Mouse (Mus musculus) liver, embryonic 15.5 days (tissue): ENCODE results near the gene Gm20388. TPM values are rescaled to one million over a fixed set of nuclear protein-coding genes. Genes with fewer than 3 reads are reported as not detected.
A peak's percentile ranks its signal among the peaks of the same experiment; 100 is the strongest.

Experiments used
- ATAC-seq: fragments of 200-750 bp; cut with Nextera tagmentation; 2 replicates; pipeline ENCODE4 v1.8.0; 2017; ENCODE audit warnings: moderate number of reproducible peaks, mild to moderate bottlenecking, moderate library complexity; ENCODE audit not compliant: insufficient read depth
- H3K27ac ChIP-seq: fragments of 300-500 bp; sonication (generic); replicated peaks from 2 replicates; pipeline ENCODE4 v1.5.1; 2015; ENCODE audit warnings: mild to moderate bottlenecking, inconsistent platforms
- H3K27me3 ChIP-seq: fragments of 300-500 bp; sonication (generic); 2 replicates; pipeline ENCODE4 v1.6.1; 2015; ENCODE audit warnings: mild to moderate bottlenecking, inconsistent platforms
- H3K36me3 ChIP-seq: fragments of 300-500 bp; sonication (generic); replicated peaks from 2 replicates; pipeline ENCODE4 v1.6.1; 2015; ENCODE audit warnings: moderate library complexity, mild to moderate bottlenecking, inconsistent platforms
- H3K4me1 ChIP-seq: fragments of 300-500 bp; sonication (generic); replicated peaks from 2 replicates; pipeline ENCODE4 v1.6.1; 2015; ENCODE audit warnings: inconsistent platforms
- H3K4me2 ChIP-seq: fragments of 300-500 bp; sonication (generic); 2 replicates; pipeline ENCODE4 v1.6.1; 2015; ENCODE audit warnings: moderate library complexity, mild to moderate bottlenecking, inconsistent platforms
- H3K4me3 ChIP-seq: fragments of 300-500 bp; sonication (generic); replicated peaks from 2 replicates; pipeline ENCODE4 v1.5.1; 2015; ENCODE audit warnings: mild to moderate bottlenecking, inconsistent platforms
- H3K9ac ChIP-seq: fragments of 300-500 bp; sonication (generic); 2 replicates; pipeline ENCODE4 v1.6.1; 2015; ENCODE audit warnings: moderate library complexity, mild to moderate bottlenecking, inconsistent platforms
- H3K9me3 ChIP-seq: fragments of 300-500 bp; sonication (generic); replicated peaks from 2 replicates; pipeline ENCODE4 v1.6.1; 2016; ENCODE audit warnings: inconsistent platforms
- WGBS: fragments of 180-500 bp; shearing (Covaris S2); methylation state at CpG from one replicate; pipeline ENCODE4 v1.1.7; 2015; ENCODE audit warnings: mixed read lengths; ENCODE audit not compliant: insufficient replicate concordance; 5-methylcytosine and 5-hydroxymethylcytosine counted together
- polyA plus RNA-seq: library from polyadenylated mRNA; unstranded; fragments of >200 nt; fragmentation: Nextera tagmentation; extraction: Ambion mirVana; gene quantifications from 2 replicates; pipeline ENCODE4 v1.2.1, GENCODE M21; 2015

Gene Gm20388
- polyA plus RNA-seq, 1 experiment from 2014 or later: not detected

- no peak for ATAC-seq
- peaks cover 34% of the 10 kb centered on the region for H3K4me1 ChIP-seq
- WGBS: 43% methylated on average over 3 of the region's 3 CpGs
- H3K27ac ChIP-seq: peak overlapping the region; percentile 81; the same call in 1 of the 2 replicates
- no peak overlapping the region for H3K9ac ChIP-seq
- H3K4me3 ChIP-seq: no peak overlapping the region
- peaks cover 33% of the 10 kb centered on the region for H3K36me3 ChIP-seq
- 0 out of 2 replicates have a peak, but pooled peaks cover 4% of the 10 kb centered on the region for H3K9me3 ChIP-seq
- peak overlapping the region; percentile 75 for H3K4me2 ChIP-seq
- H3K27me3 ChIP-seq: peaks cover 14% of the 10 kb centered on the region; the same call in 1 of the 2 replicates
Observed at GRCm38 (mm10) chr8:122430646-122431045, 2520.0 kb downstream of the Gm20388 start.

DNA sequence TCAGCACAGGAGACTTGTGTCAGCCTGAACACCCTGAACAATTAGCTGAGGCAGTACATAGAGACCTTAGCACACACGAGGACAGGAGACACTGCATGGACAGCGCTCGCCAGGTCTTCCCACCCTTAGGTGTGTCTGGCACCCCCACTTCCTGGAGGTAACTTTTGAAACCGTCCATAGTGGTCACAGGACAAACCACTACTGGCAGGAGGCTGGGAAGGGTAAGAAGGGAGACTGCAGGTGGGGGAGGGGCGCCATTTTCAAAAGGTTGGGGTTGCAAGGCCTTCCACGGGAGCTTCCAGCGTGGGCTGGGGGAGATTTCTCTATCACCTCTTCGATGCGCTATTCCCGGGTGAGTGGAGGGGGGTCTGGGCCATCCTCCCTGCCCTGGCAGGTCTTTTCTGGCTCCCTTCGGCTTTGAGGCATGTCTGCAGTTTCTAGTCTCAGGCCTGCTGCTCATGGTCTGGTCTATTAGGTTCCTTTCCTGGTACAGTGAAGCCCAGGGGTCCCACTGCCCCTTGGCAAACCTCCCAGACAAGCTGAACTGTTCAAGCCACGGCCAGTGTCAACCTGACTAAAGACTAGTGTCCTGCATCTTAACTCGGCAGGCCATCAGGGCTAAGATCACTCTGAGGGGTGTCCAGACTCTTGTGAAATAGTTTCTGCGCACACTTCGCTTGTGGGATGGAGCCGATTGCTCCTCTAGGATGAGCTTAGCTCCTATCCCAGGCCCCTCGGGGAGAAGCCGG lies 2521.2 kb downstream of the Gm20388 start:
- no peak; the same call in 1 of the 2 replicates for ATAC-seq
- H3K9ac ChIP-seq: peak overlapping the region; percentile 52
- H3K9me3 ChIP-seq: 0 out of 2 replicates have a peak, but pooled peaks cover 4% of the 10 kb centered on the region
- H3K4me1 ChIP-seq: peaks cover 40% of the 10 kb centered on the region
- WGBS: 16% methylated on average over 18 of the region's 18 CpGs
- H3K36me3 ChIP-seq: peaks cover 34% of the 10 kb centered on the region
- peak overlapping the region; percentile 81 for H3K27ac ChIP-seq
- H3K27me3 ChIP-seq: peaks cover 14% of the 10 kb centered on the region; the same call in 1 of the 2 replicates
- peak overlapping the region; percentile 75 for H3K4me2 ChIP-seq
- H3K4me3 ChIP-seq: peak overlapping the region; percentile 61

DNA sequence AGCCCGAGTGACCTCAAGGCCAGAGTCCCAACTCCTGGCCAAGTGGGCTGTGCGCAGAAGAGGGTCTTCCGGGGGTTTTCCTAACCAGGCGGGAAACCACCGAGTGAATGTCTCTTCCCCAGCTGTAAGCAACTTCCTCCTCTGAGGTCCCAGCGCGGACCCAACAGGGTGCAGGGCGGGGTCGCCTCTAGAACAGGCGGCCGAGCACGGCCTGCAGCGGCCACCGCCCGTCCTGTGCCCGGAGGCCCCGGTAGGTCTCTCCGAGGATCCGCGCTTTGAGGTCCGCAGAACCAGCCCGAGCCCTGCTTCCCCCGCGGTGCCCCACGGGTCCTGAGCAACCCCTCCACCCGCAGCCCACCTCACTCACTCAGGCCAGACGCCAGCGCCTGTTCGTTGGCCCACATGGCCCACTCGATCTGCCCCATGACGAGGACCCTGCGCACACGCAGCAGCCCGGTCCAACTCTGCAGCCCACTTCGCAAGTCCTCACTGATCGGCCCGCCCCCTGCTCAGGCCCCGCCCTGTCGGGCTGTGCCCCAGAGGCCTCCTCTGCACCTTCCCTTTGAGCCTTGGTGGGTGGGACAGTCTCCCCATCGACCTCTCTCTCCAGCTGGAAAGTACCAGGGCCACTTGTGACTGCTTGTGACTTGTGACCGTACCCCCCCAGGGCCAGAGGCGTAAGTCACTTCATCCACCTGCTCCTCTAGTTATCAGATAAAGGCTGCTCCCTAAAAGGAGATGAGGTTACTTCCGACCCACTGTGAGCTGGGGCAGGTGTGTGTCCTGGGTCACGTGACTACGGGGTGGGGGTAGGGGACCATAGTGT lies 2522.0 kb downstream of the Gm20388 start, which contains the start of gene Cyba:
Gene Cyba (minus strand): TSS at position 488 of the 826 bp plus-strand sequence.
- 2% methylated on average over 45 of the region's 45 CpGs for WGBS

DNA sequence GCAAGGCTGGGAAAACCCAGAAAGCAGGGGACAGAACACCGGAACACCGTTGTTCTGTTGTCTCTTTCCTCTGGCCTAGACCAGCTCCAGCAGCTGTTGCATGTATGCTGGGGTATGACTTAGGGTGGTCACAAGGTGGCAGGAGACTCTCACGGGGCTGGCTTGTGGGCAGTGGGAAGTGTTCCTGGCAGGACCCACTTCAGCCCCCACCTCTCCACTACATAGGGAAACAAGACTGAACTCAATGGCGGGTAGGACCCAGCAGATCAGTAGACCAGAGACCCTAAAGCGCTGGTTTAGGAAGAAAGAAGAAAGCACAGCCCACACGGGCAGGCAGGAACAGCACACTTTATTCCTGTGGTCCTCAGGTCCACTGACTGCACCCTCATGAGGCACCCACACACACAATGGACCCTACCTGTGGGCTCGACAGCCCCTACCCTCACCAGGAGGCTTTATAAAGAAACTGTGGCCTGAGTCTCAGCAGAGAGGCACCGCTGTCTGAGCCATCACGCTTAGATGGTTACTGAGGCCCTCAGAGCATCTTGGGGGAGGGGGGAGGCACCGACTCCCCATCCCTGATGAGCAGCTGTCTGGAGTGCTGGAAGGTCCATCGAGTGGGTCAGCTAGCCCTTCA lies 2522.7 kb downstream of the Gm20388 start:
- peak overlapping the region; percentile 75 for H3K4me2 ChIP-seq
- peaks cover 14% of the 10 kb centered on the region; the same call in 1 of the 2 replicates for H3K27me3 ChIP-seq
- H3K4me3 ChIP-seq: peak overlapping the region; percentile 61
- peaks cover 49% of the 10 kb centered on the region for H3K4me1 ChIP-seq
- H3K9me3 ChIP-seq: 0 out of 2 replicates have a peak, but pooled peaks cover 4% of the 10 kb centered on the region
- ATAC-seq: no peak
- 0 out of 2 replicates have a peak overlapping the region, but pooled peaks have one; percentile 13 for H3K9ac ChIP-seq
- 53% methylated on average over 11 of the region's 11 CpGs for WGBS
- no peak overlapping the region for H3K27ac ChIP-seq
- peaks cover 43% of the 10 kb centered on the region for H3K36me3 ChIP-seq

More for the DNA sequence above, 2522.0 kb downstream of the Gm20388 start, which contains the start of gene Cyba:
- Histone ChIP-seq H3K27ac (peak within 1 kb of the TSS; percentile 81), H3K36me3 (peaks cover 37% of the 10 kb centered on the region), H3K9me3 (0 out of 2 replicates have a peak, but pooled peaks cover 4% of the 10 kb centered on the region), H3K9ac (peak within 1 kb of the TSS; percentile 52), H3K27me3 (peaks cover 14% of the 10 kb centered on the region; the same call in 1 of the 2 replicates), H3K4me3 (peak within 1 kb of the TSS; percentile 61), H3K4me1 (peaks cover 44% of the 10 kb centered on the region), H3K4me2 (peak within 1 kb of the TSS; percentile 75)
- peak; percentile 67 for ATAC-seq

DNA sequence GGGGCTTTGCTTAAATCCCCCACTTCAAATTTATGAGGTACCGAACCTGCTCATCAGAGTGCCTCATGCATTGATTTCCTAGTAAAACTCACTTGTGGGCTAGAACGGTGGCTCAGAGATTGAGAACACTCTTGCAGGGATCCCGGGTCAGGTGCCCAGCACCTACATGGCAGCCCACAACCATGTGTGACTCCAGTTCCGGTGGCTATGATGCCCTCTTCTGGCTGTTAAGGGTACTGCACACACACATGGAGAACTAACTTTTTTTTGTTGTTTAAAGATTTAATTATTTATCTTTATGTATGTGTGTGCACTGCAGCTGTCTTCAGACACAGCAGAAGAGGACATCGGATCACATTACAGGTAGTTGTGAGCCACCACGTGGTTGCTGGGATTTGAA lies 2524.7 kb downstream of the Gm20388 start:
- no peak overlapping the region for H3K9ac ChIP-seq
- H3K4me3 ChIP-seq: no peak overlapping the region
- H3K27me3 ChIP-seq: peaks cover 14% of the 10 kb centered on the region; the same call in 1 of the 2 replicates
- peaks cover 50% of the 10 kb centered on the region for H3K36me3 ChIP-seq
- no peak overlapping the region for H3K27ac ChIP-seq
- no peak for ATAC-seq
- WGBS: 79% methylated on average over 6 of the region's 6 CpGs
- no peak overlapping the region for H3K4me2 ChIP-seq
- H3K4me1 ChIP-seq: peaks cover 53% of the 10 kb centered on the region
- 0 out of 2 replicates have a peak, but pooled peaks cover 4% of the 10 kb centered on the region for H3K9me3 ChIP-seq

DNA sequence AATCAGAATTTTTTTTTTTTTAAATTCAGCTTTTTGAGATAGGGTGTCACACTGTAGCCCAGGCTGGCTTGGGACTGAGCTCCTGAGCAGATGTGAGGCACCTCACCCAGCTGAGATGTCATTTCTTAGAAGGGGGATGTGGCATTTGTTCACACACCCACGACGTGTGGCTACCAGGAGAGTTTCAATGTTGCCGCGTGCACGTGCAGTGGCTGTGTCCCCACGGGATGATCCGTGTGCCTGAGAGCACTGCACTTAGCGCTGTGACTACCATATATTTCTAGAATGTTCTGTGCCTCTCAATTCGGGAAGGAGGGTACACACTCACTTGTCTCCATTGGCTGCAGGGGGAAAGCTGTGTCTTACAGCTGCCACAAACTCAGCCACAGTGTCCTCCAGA lies 2525.5 kb downstream of the Gm20388 start:
- H3K4me3 ChIP-seq: no peak overlapping the region
- no peak overlapping the region for H3K4me2 ChIP-seq
- 0 out of 2 replicates have a peak, but pooled peaks cover 4% of the 10 kb centered on the region for H3K9me3 ChIP-seq
- no peak overlapping the region for H3K9ac ChIP-seq
- H3K27ac ChIP-seq: no peak overlapping the region
- H3K27me3 ChIP-seq: peaks cover 14% of the 10 kb centered on the region; the same call in 1 of the 2 replicates
- WGBS: 81% methylated on average over 9 of the region's 9 CpGs
- no peak for ATAC-seq
- peaks cover 46% of the 10 kb centered on the region for H3K4me1 ChIP-seq
- H3K36me3 ChIP-seq: peaks cover 50% of the 10 kb centered on the region

DNA sequence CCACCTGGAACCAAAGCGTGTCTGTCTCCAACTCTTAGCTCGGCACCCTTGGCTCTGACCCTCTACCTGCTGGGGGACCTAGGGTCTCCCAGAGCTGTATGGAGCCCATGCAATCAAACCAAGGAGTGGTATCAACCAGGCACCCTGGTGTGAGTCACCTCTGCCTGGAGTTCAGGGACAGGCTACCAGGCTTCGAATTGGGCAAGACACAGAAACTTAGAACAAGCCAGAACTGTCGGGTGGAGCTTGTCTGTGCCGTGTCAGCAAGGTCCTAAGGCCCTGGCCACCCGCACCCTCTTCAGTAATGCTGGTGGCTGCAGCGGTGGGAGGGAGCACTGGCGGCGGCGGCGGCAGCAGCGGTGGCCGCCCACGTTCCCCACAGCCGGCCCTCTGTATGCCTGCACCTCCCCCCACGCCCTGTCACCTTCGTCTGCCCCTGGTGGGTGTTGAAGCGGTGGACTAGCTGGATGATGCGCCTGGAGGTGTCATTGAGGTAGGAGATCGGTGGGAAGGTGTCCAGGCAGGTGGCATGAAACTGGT lies 2526.0 kb downstream of the Gm20388 start:
- H3K9me3 ChIP-seq: 0 out of 2 replicates have a peak, but pooled peaks cover 4% of the 10 kb centered on the region
- no peak overlapping the region for H3K4me3 ChIP-seq
- 66% methylated on average over 20 of the region's 20 CpGs for whole genome bisulfite sequencing
- H3K4me2 ChIP-seq: 0 out of 2 replicates have a peak overlapping the region, but pooled peaks have one; percentile 13
- H3K9ac ChIP-seq: no peak overlapping the region
- peaks cover 43% of the 10 kb centered on the region for H3K4me1 ChIP-seq
- peaks cover 12% of the 10 kb centered on the region; the same call in 1 of the 2 replicates for H3K27me3 ChIP-seq
- H3K27ac ChIP-seq: no peak overlapping the region
- ATAC-seq: no peak
- peaks cover 50% of the 10 kb centered on the region for H3K36me3 ChIP-seq

DNA sequence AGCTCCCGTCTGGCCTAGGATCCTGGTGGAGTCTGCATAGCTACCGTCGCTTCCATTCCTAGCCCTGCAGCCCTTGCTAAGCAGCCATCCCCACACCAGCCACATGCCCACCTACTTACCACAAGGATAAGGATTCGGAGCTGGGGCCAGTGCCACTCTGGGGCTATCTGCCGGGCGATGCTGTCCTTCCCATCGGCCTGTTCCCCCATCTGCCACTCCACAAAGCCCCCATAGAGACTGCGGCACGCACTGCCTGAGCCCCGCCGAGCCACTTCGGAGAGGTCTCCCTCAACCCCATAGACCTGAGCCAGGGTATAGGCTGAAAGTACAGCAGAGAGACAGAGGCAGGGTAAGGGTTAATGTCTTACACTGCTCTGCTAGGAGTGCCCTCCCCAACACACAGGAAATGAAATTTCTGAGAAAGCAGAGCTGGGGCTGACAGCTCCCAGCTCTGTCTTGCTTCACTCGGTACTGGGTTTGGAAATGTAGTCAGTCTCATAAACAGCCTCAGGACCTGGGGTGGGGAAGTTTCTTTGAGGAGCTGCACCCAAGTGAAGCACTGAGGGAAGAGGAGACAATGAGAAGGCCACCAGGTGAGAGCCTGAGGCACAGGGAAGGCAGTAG lies 2527.2 kb downstream of the Gm20388 start:
- no peak for ATAC-seq
- peak overlapping the region; percentile 24; the same call in 1 of the 2 replicates for H3K27ac ChIP-seq

GRCm38 (mm10) chr8:122439336-122439735 lies 2528.7 kb downstream of the Gm20388 start:
- 0 out of 2 replicates have a peak, but pooled peaks cover 4% of the 10 kb centered on the region for H3K9me3 ChIP-seq
- no peak overlapping the region for H3K27ac ChIP-seq
- peaks cover 43% of the 10 kb centered on the region for H3K4me1 ChIP-seq
- no peak overlapping the region for H3K4me2 ChIP-seq
- no peak overlapping the region for H3K9ac ChIP-seq
- H3K4me3 ChIP-seq: no peak overlapping the region
- peaks cover 43% of the 10 kb centered on the region for H3K36me3 ChIP-seq
- H3K27me3 ChIP-seq: no peaks in the 10 kb centered on the region
- ATAC-seq: no peak
- 85% methylated on average over 16 of the region's 16 CpGs for WGBS

More for the DNA sequence above, 2527.2 kb downstream of the Gm20388 start:
- Histone ChIP-seq H3K9ac (no peak overlapping the region), H3K4me1 (peaks cover 41% of the 10 kb centered on the region), H3K36me3 (peaks cover 50% of the 10 kb centered on the region), H3K27me3 (0 out of 2 replicates have a peak, but pooled peaks cover under 1% of the 10 kb centered on the region), H3K4me2 (peak overlapping the region; percentile 13), H3K4me3 (0 out of 2 replicates have a peak overlapping the region, but pooled peaks have one; percentile 2), H3K9me3 (0 out of 2 replicates have a peak, but pooled peaks cover 4% of the 10 kb centered on the region)
- WGBS: 65% methylated on average over 13 of the region's 13 CpGs
